Mouse (Mus musculus) adrenal gland, adult 18-20 months (tissue): ENCODE measurements around the gene Ccdc130. TPM values are rescaled to one million over a fixed set of nuclear protein-coding genes. Genes with fewer than 3 reads are reported as not detected.

Experiments used
- DNase-seq, 2 experiments: peaks; one replicate each; pipeline ENCODE4 v3.0.0; 2021 to 2022; ENCODE audit warnings: low spot score in 2 of 2
- total RNA-seq, 2 experiments: library from RNA; stranded (reverse); gene quantifications; 1 replicate in 1 of 2; 2 replicates in 1 of 2; pipeline ENCODE4 v1.2.3; 2021

Ccdc130 gene
- total RNA-seq, 2 experiments from 2014 or later: 18.7 to 19.4 TPM

DNA sequence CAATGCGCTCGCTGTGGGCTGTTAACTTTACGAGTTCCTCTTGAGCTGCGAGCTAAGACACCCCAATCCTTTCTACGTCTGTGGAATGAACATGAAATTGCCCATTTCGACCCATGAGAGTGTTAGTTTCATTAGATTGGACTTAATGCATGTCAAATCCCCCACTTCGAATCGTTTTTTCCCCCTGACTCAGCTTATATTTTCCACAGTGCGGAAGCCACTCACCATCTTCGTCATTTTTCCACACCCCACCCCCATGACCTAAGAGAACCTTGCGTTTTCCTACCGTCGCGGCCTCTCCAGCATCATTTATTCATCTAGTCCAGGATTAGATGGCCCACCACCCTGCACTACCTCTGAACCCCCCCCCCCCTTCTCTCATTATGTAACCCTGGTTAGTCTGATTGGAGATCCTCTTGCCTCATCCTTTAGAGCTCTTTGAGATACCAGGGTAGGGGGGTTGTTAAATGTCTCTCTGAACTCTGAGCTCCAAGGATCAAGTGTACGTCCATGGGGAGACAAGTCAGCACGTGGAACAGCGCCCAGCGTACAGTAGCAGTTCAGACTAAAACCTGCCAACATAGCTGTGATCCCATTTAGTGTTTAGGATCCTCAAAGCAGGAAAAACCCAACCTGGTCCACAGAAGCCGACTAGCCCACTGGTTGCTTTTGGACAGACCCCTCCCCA, 32.5 kb downstream of the Ccdc130 start:
- DNase-seq: peak in 1 of 2 experiments; percentile 23

GRCm38 (mm10) chr8:84236998-84237473, 33.1 kb downstream of the Ccdc130 start, which contains the start of gene Zswim4:
Gene Zswim4, minus strand, starts transcription at chr8:84237055.
- peak; percentile 92 to 97 for DNase-seq

- DNase-seq: no peak
Observed at GRCm38 (mm10) chr8:84236410-84236997, 33.7 kb downstream of the Ccdc130 start.

DNA sequence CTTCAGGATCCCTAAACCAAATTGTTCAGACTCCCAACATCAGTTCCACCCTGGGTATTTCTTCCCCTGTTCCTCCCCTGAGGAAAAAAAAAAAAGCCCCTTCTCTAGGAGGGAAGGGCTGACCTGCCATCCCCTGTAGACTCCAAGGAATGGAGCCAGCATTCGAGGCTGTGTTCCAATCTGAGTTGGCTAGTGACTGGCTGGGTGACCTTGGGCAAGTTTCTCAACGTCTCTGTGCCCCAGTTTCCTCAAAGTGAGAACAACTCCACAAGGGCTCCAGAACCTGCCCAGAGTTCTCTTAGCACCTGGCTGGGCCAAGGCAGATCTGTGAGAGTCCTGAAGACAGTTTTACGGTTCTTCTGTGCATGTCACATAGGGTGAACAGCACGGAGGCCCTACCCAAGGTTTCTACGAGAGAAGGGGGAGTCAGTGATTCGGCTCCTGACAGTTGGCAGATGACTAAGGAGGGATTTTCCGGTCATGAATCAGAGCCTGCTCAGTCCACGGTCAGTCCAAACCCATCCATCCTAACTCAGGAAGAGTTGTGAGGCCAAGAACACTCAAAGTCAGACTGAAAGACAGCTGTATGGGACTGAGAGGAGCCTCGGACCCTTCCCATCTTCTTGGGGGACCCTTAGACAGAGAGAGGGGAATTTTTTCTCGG, 34.3 kb downstream of the Ccdc130 start:
- DNase-seq: peak in 1 of 2 experiments; percentile 64

DNA sequence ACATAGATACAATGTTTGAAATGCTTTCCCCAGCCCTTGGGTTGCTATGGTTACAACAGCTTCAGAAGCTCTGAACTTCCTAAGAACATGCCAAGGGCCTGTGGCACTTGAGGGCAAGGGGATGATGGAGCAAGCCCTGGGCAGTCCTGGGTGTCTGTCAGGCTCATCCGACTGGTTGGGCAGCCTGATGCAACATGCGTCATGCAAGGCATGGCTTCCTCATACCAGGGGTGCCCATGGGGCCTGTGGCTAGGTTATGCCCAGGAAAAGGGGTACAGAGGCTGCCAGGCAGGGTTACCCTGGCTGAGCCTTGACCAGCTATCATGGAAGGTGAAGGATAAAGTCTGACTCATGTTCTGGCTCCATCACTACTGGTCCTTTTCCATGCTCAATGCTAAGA, 37.1 kb downstream of the Ccdc130 start:
- DNase-seq: peak in 1 of 2 experiments; percentile 36

GRCm38 (mm10) chr8:84230735-84231134, 39.4 kb downstream of the Ccdc130 start:
- no peak for DNase-seq

DNA sequence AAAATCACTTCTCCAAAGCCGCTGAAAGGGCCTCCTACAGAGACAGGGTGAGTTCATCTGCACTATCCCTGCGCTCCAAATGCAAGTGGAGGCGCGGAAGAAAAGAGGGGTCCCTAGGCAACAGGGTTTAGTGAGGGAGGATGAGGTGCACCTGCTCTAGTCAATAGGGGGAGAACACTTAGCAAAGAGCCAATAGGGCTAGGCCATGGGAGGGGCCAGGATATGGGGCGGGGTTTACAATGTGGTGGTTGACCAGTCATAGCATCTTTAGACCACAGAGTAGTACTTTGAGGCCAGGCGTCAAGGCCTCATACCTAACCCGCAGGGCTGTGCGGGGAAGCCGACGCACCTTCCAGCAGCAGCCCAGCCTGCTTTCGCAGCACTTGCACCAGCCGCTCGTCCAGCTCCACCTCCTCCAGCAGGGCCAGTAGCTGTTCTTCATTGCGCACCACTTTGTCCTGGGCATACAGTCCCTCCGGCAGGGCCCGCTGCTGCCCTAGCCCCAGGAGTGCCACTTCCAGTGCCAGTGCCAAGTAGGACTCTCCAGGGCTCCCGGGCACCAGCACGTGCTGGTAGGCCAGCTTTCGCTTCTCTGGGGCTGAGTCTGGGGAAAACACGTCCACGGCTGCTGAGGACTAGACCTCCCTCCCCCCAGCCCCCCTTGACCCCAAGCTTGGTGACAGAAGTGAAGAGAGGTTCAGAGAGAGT, 46.7 kb downstream of the Ccdc130 start:
- DNase-seq: no peak

GRCm38 (mm10) chr8:84222566-84223165, 47.5 kb downstream of the Ccdc130 start:
- no peak for DNase-seq

DNA sequence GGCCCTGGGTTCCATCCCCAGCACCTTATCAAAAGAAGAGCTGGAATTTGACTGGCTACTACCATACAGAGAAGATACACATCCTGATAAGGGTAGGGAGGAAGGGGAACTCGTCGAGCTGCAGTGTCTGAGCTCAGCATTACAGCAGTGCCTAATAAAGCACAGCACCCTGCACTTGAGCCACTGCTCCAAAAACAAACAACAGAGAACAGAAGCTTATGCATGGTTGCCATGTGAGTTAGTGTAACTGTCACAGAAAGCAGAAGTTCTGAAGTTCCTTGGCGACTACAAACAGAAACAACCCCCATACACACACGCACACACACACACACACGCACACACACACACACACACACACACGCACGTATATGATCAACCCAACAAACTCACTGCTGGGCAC, 50.1 kb downstream of the Ccdc130 start:
- no peak for DNase-seq

GRCm38 (mm10) chr8:84218143-84218542, 52.0 kb downstream of the Ccdc130 start:
- DNase-seq: no peak

GRCm38 (mm10) chr8:84217206-84217605, 53.0 kb downstream of the Ccdc130 start:
- no peak for DNase-seq

DNA sequence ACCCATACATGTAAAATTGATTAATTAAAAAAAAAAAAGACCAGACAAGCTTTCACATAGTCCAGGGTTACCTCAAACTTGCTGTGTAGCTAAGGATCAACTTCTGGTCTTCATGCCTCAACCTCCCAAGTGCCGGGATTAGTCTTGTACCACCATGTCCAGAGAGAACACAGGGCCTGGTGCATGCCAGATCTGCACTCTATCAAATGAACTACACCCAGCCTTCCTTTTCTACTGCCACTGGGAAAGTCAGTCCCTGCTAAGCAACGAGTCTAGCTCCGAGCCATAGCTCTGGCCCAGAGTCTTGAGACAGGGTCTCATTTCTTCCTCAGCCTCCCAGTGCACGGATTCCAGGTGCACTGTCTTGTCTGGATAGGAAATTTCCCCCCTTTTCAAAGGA, 56.9 kb downstream of the Ccdc130 start:
- no peak for DNase-seq

DNA sequence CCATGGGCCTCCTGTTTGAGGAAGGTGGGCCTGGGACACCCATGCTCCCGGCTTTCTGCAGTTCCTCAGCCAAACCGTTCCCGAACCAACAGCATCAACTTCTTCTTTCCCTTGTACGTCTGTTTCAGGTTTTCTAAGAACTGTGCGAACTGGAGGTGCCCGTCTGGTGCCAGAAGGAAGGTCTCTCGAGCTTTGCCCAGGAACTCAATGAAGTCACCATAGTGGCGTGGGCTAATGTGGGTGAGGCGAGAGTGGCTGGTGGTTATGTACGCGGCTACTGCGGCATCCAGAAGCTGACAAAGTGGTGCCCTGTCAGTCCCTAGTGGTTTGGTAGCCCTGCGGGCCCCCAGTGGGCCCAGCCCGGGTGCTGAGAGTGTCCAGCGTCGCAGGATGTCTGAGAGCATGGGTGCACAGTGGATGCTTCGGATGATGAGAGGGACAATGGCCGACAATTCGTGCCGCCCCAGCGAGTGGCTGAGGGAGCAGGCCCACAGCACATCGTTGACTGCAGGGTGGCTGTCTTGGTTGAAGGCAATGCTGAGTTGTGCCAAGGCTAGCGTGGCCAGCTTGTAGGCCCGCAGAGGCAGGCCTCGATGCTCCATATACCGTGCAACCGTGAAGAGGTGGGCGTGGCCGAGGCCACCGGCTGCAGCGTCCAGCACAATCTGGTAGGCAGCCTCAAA, 58.2 kb downstream of the Ccdc130 start:
- no peak for DNase-seq

- peak in 1 of 2 experiments; percentile 26 for DNase-seq
Observed at GRCm38 (mm10) chr8:84211202-84211601, 59.0 kb downstream of the Ccdc130 start.

DNA sequence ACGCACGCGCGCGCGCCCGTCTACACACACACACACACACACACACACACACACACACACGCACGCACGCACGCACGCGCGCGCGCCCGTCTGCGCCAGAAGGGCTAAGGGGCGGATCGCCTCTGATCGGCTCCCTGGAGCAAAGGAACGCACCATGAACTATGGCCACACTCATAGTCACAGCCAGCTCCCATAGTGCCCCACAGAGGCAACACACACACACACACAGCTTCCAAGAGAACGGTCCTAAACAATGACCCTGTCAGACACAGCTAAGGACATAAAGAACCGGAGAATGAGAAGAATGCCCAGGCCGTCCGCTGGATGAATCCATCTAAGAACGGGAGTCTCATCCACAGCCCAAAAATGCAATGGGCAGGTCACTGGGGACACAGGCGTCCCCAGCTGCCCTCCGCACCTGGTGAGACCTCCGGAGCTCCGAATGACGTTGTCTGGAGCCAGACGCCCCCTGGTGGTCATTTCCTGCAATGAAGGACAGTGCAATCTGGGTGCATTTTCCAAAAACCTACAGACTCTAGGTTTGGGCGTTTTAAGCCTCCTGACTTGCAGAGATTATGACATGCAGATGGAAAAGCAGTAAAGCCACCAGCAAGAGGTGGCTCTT, 59.9 kb downstream of the Ccdc130 start:
- peak; percentile 82 to 83 for DNase-seq

DNA sequence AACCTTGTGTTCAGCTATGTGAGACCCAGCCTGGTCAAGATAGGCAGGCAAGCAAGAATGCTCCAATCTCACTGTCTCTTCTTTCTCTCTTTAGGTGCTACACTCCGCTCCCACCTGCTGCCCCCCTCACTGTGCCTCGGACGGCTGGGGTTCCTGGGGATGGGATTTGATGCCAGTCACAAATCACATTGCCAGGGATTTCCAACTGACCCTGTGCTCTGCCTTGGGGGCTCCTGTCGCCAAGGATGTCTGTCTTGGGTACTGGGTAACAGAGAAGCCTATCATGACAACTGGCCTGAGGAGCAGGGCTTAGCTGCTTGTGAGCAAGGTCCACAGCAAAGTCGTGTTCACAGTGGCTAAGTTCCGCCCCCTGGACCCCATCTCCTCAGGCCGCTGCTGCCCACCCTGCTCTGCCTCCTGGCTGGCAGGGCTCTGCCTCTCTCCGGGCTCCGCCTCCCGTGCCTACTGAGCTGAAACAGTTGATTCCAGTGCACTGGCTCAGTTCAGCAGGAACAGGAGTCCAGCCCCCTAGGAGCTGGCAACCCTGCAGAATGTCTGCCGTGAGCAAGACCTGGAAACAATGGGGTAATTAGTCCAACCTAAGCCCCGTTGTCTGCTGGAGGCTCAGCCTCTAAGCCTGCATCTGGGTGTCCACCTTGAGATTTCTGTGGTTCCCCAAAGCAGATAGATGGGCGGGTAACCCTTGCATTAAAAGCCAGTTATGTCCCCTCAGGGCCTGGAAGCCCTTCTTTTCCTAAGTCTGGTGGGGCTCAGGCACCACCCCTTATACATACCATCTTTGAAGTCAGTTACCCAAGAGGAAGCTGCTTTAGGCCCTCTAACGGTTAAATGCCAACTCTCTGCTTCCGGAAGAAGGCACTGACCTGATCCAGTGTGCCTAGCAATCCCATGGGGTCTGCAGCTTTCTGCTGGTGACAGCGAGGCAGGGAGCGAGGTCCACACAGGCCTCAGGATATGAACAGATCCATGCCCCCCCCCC, 61.5 kb downstream of the Ccdc130 start:
- no peak for DNase-seq

DNA sequence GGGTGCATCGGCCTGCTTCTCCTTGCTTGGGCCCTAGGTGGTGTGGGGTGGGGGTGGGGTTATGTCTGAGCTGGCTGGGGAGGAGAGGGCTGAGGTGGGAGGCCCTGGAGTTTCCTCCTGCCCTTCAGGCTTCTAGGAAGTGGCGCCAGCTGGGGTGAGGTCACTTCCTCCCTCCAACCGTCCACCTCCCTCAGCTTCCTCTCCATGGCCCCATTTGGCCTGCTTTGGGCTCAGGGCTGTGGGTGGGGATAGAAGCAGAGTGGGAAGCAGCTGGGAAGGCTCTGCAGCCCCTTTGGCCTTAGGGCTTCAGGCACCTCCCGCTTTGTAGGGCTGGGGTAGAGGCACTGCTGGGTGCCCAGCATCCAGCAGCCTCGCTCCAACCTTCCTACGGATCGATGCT, 62.4 kb downstream of the Ccdc130 start:
- peak in 1 of 2 experiments; percentile 39 for DNase-seq
